Mouse (Mus musculus) hindbrain, embryonic 14.5 days (tissue): Measurements from ENCODE around the gene Cntn5. TPM values are rescaled to one million over a fixed set of nuclear protein-coding genes. Genes with fewer than 3 reads are reported as not detected.

Experiments
- ATAC-seq: fragments of 200-750 bp; cut with Nextera tagmentation; 2 replicates; pipeline ENCODE4 v1.8.0; 2017; ENCODE audit warnings: moderate number of reproducible peaks, mild to moderate bottlenecking, moderate TSS enrichment, moderate library complexity; ENCODE audit not compliant: low FRiP score
- DNase-seq: peaks from one replicate; pipeline ENCODE4 v3.0.0-alpha.2; 2015; ENCODE audit warnings: low spot score
- H3K27ac ChIP-seq: fragments of 300-500 bp; sonication (generic); 2 replicates; pipeline ENCODE4 v1.5.1; 2014; ENCODE audit warnings: mild to moderate bottlenecking, moderate library complexity
- H3K27me3 ChIP-seq: fragments of 300-500 bp; sonication (generic); 2 replicates; pipeline ENCODE4 v1.6.1; 2014; ENCODE audit warnings: mild to moderate bottlenecking, low read length, mixed read lengths; ENCODE audit not compliant: control insufficient read depth, insufficient read depth
- H3K36me3 ChIP-seq: fragments of 300-500 bp; sonication (generic); replicated peaks from 2 replicates; pipeline ENCODE4 v1.6.1; 2014; ENCODE audit not compliant: control insufficient read depth, insufficient read depth
- H3K4me1 ChIP-seq: fragments of 300-500 bp; sonication (generic); replicated peaks from 2 replicates; pipeline ENCODE4 v1.6.1; 2014; ENCODE audit warnings: antibody characterized with exemption, low read length, mixed read lengths; ENCODE audit not compliant: control insufficient read depth, insufficient read depth
- H3K4me2 ChIP-seq: fragments of 300-500 bp; sonication (generic); replicated peaks from 2 replicates; pipeline ENCODE4 v1.6.1; 2014; ENCODE audit warnings: mild to moderate bottlenecking, moderate library complexity
- H3K4me3 ChIP-seq: fragments of 300-500 bp; sonication (generic); replicated peaks from 2 replicates; pipeline ENCODE4 v1.5.1; 2014; ENCODE audit warnings: mild to moderate bottlenecking, low read length
- H3K9ac ChIP-seq: fragments of 300-500 bp; sonication (generic); 2 replicates; pipeline ENCODE4 v1.6.1; 2014
- H3K9me3 ChIP-seq: fragments of 300-500 bp; sonication (generic); 2 replicates; pipeline ENCODE4 v1.6.1; 2016; ENCODE audit warnings: low read length; ENCODE audit not compliant: control insufficient read depth
- WGBS: fragments of 180-500 bp; shearing (Covaris S2); extraction: QIAGEN DNeasy Blood & Tissue Kit; methylation state at CpG from one replicate; pipeline ENCODE4 v1.1.7; 2014; 5-methylcytosine and 5-hydroxymethylcytosine counted together
- polyA plus RNA-seq: library from polyadenylated mRNA; unstranded; fragments of >200 nt; fragmentation: Nextera tagmentation; extraction: Ambion mirVana; gene quantifications from 2 replicates; pipeline ENCODE4 v1.2.1, GENCODE M21; 2014

Gene Cntn5
- polyA plus RNA-seq, 1 experiment from 2014 or later: 22.0 TPM

DNA sequence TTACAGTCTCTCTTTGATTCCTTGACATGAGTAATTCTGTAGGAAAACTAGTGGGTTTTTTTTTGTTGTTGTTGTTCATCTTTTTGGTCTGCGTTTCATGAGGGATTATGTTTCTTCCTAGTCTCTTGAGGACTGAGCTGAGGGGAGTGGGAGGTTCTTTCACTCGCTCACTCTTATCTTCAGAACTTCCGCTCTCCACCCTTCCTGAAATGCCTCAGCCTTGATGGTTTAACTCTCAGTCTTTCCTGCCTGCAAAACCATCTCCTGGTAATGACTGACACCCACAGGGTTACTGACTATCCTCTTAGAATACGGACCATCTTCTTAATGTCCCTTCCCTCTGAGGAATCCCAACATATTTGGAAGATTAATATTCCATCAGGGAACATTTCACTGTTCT is 382.0 kb downstream of the Cntn5 start:
- H3K36me3 ChIP-seq: no peaks in the 10 kb centered on the region
- DNase-seq (no peak), ATAC-seq (no peak)
- no peaks in the 10 kb centered on the region for H3K27me3 ChIP-seq
- H3K27ac ChIP-seq: no peak overlapping the region
- no peak overlapping the region for H3K4me2 ChIP-seq
- 0 out of 2 replicates have a peak, but pooled peaks cover 3% of the 10 kb centered on the region for H3K4me1 ChIP-seq
- 81% methylated on average over 4 of the region's 4 CpGs for WGBS
- H3K4me3 ChIP-seq: no peak overlapping the region
- H3K9me3 ChIP-seq: no peaks in the 10 kb centered on the region
- H3K9ac ChIP-seq: no peak overlapping the region

DNA sequence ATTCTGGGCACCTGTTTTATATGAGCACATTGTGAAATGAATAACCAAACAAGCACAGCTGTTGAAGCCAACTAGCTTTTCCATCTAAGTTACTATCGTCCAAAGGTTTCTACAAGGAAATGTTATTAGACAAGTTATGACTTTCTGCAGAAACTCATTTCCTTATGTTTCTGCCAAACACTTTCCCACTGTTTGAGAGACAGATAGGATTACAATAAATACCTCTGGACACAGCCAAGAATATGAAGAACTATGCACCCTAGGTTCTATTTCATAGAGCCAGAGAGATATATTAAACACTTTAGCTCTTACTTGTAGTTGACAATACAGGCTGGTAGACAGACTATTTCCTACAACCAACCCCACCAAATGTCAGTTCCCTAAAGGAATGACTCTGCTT is 383.5 kb downstream of the Cntn5 start:
- Histone ChIP-seq H3K4me1 (0 out of 2 replicates have a peak, but pooled peaks cover 3% of the 10 kb centered on the region), H3K9ac (no peak overlapping the region), H3K9me3 (no peaks in the 10 kb centered on the region), H3K27me3 (no peaks in the 10 kb centered on the region), H3K36me3 (no peaks in the 10 kb centered on the region), H3K27ac (no peak overlapping the region), H3K4me3 (no peak overlapping the region), H3K4me2 (no peak overlapping the region)
- WGBS: 93% methylated on average over 1 of the region's 1 CpGs
- no peak for ATAC-seq
- DNase-seq: no peak

DNA sequence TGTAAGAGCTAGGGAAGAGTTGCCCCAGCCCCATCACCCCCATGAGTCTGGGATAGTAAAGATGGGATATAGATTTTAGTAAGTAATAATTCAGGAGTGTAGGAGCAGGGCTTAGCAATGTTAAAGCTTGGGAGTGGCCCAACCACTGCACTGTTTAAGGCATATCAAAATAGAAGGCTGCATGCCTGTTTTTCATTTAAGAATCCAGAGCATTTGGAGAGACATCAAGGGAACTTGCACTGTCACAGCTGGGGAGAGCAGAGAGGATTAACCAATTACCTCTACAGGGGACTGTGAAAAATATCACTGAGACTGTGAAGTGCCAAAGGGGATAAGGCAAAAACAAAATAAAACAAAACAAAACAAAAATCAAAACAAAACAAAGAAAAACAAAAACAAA is 412.3 kb downstream of the Cntn5 start:
- H3K36me3 ChIP-seq: no peaks in the 10 kb centered on the region
- no peak for DNase-seq
- H3K4me1 ChIP-seq: no peaks in the 10 kb centered on the region
- H3K9me3 ChIP-seq: no peaks in the 10 kb centered on the region
- no peak overlapping the region for H3K9ac ChIP-seq
- no peak overlapping the region for H3K27ac ChIP-seq
- H3K27me3 ChIP-seq: no peaks in the 10 kb centered on the region
- no peak overlapping the region for H3K4me2 ChIP-seq
- H3K4me3 ChIP-seq: no peak overlapping the region
- ATAC-seq: no peak

DNA sequence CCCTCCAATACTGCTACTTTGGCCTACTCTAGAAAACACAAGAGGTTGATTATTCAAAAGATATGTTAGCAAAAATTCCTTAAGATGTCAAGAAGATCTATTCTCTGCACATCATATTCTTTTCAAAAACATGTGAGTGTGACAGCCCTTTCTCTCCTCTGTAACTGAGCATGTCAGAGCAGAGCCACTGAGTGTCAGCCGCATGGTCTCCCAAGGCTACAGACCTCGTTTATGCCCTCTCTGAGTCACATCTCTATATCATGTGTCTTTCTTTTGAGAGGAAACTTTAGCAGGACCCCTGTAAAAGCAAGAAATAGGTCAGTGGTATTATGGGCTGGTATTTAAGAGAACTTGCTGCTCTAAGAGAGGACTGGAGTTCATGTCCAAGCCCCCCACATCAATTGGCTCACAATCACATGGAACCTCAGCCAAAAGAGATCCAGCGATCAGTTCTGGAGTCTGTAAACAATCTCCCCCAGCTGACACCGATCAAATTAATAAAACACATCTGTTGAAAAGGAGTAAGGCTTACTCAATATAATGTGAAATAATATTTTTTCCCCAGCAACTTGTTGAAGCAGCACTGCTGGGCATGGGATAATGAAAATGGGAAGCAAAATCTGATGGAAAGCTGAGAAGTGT is 433.0 kb downstream of the Cntn5 start:
- no peak for DNase-seq
- H3K36me3 ChIP-seq: no peaks in the 10 kb centered on the region
- no peak overlapping the region for H3K4me2 ChIP-seq
- no peak overlapping the region for H3K9ac ChIP-seq
- H3K9me3 ChIP-seq: no peaks in the 10 kb centered on the region
- no peaks in the 10 kb centered on the region for H3K27me3 ChIP-seq
- 87% methylated on average over 4 of the region's 4 CpGs for WGBS
- no peak overlapping the region for H3K4me3 ChIP-seq
- H3K27ac ChIP-seq: no peak overlapping the region
- ATAC-seq: no peak
- H3K4me1 ChIP-seq: no peaks in the 10 kb centered on the region

DNA sequence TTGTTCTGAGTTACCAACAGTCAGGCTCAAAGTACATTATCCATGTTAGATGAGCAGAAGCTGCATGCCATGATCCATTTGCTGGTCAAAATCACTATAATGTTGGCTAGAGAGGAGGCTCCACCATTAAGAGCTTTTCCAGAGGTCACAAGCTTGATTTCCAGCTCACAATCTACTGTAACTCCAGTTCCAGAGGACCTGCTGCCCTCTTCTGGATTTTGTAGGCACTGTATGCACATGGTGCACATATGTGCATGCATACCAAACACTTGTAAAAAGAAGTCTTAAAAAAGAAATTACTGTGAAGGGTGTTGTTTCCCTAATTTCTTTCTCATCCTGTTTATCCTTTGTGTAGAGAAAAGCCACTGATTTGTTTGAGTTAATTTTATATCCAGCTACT is 439.8 kb downstream of the Cntn5 start:
- Histone ChIP-seq H3K4me1 (no peaks in the 10 kb centered on the region), H3K4me2 (no peak overlapping the region), H3K4me3 (no peak overlapping the region), H3K27ac (no peak overlapping the region), H3K9me3 (no peaks in the 10 kb centered on the region), H3K27me3 (no peaks in the 10 kb centered on the region), H3K36me3 (no peaks in the 10 kb centered on the region), H3K9ac (no peak overlapping the region)
- ATAC-seq (no peak), DNase-seq (no peak)

DNA sequence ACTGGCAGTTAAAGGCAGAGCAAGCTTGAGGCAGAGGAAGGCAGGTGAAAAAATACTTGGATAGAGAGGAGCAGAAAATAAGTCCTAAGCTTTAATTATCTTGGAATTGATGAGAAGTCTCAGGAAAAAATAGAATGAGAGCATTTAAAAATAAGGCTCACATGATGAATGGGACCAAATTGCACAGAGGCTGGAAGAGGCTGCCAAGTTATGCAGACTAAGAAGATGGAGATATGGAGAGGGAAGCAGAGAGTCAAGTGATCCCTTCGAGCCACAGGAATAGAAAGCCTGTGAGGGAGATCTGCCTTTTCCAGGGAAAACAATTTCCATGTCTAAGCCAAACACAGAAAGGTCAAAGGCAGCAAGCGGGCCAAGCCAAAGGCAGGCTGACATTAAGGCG is 446.7 kb downstream of the Cntn5 start:
- no peak for DNase-seq
- no peaks in the 10 kb centered on the region for H3K27me3 ChIP-seq
- no peaks in the 10 kb centered on the region for H3K9me3 ChIP-seq
- H3K4me3 ChIP-seq: no peak overlapping the region
- no peak for ATAC-seq
- H3K9ac ChIP-seq: no peak overlapping the region
- H3K4me1 ChIP-seq: no peaks in the 10 kb centered on the region
- no peak overlapping the region for H3K4me2 ChIP-seq
- WGBS: 28% methylated on average over 3 of the region's 3 CpGs
- no peaks in the 10 kb centered on the region for H3K36me3 ChIP-seq
- no peak overlapping the region for H3K27ac ChIP-seq

DNA sequence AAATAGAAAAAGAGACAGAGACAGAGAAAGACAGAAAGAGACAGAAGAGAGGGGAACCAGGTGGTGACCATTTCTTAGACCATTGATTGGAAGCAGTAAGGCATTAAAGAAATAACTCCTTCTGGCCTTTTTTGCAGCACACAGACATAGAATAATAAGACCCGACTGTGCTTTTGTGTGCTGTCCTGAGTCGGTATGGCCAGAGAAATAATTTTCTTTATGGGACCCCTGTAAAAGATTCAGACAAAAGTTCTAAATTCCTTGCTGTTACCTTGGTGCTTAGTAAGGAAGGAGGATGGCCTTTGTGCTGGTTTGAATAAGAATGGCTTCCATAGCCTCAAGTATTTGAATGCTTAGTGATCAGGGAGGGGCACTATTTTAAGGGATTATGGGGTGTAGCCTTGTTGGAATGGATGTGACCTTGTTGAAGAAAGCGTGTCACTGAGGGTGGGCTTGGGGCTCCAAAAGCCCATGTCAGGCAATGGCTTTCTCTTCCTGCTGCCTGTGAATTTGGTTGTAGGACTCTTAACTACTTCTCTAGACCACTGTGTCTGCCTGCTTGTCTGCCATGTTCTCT is 455.5 kb downstream of the Cntn5 start:
- Histone ChIP-seq H3K27me3 (no peaks in the 10 kb centered on the region), H3K9me3 (no peaks in the 10 kb centered on the region), H3K4me1 (peaks cover 7% of the 10 kb centered on the region; the same call in 1 of the 2 replicates), H3K4me2 (no peak overlapping the region), H3K27ac (no peak overlapping the region), H3K4me3 (no peak overlapping the region), H3K36me3 (no peaks in the 10 kb centered on the region), H3K9ac (no peak overlapping the region)
- no peak for ATAC-seq
- DNase-seq: no peak
- 19% methylated on average over 3 of the region's 3 CpGs for WGBS

DNA sequence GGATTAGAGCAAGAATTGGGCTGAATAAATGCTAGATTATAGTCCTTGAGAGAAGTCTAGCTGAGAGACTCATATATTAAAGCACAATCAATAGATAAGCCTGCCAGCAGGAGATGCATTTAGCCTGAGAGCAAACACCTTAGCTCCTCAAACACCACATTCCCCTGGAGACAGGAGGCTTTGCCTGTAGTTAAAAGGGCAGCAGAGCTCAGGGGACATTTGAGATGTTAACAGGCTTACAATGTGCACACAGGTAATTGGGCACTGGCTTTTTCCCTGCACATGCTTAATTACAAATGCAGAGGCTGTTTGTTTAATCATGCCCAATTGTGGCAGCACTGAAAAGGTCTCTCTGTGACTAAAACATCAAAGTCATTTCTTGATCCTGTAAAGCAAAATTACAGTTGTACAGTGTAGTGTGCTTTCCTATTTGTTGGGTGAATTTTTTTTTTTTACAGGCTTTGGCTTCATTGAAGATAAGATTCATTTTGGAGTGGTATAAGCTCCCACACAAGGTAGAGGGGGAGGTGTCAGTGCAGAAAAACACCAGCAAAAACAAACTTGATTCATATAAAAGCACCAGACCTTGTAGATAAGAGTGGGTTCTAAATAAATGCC is 457.2 kb downstream of the Cntn5 start:
- DNase-seq (no peak), ATAC-seq (peak; percentile 53; the same call in 1 of the 2 replicates)
- no peaks in the 10 kb centered on the region for H3K9me3 ChIP-seq
- H3K27me3 ChIP-seq: no peaks in the 10 kb centered on the region
- no peak overlapping the region for H3K4me2 ChIP-seq
- peaks cover 7% of the 10 kb centered on the region; the same call in 1 of the 2 replicates for H3K4me1 ChIP-seq
- no peaks in the 10 kb centered on the region for H3K36me3 ChIP-seq
- H3K9ac ChIP-seq: no peak overlapping the region
- H3K27ac ChIP-seq: no peak overlapping the region
- H3K4me3 ChIP-seq: no peak overlapping the region

DNA sequence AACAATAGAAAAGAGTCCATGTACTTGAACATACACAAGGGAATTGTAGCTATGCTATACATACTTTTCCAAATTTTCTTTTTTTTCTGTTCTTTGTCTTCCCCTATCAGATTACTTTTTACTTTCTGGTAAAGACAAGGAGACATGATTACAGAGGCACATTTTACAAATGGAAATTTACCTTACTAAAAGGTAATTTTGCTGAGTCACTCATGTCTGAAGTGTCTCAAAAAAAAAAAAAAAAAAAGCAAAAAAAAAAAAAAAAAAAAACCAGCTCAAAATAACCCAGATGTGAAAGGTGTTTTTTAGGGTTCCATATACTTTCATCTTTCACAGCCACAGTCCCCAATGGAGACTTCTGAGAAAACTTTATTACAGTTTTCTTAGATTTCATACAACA is 492.5 kb downstream of the Cntn5 start:
- no peaks in the 10 kb centered on the region for H3K9me3 ChIP-seq
- H3K4me1 ChIP-seq: no peaks in the 10 kb centered on the region
- H3K27ac ChIP-seq: no peak overlapping the region
- no peak overlapping the region for H3K4me2 ChIP-seq
- no peaks in the 10 kb centered on the region for H3K27me3 ChIP-seq
- no peak for DNase-seq
- no peak overlapping the region for H3K4me3 ChIP-seq
- no peaks in the 10 kb centered on the region for H3K36me3 ChIP-seq
- no peak overlapping the region for H3K9ac ChIP-seq
- ATAC-seq: no peak
